Mouse (Mus musculus): ENCODE data around the gene Slc9a8. TPM values are rescaled to one million over a fixed set of nuclear protein-coding genes. Genes with fewer than 3 reads are reported as not detected.
A peak's percentile ranks its signal among the peaks of the same experiment; 100 is the strongest.

The Slc9a8 gene
- total RNA-seq, 2 experiments from 2014 or later, result 29.4 to 30.5 TPM

DNA sequence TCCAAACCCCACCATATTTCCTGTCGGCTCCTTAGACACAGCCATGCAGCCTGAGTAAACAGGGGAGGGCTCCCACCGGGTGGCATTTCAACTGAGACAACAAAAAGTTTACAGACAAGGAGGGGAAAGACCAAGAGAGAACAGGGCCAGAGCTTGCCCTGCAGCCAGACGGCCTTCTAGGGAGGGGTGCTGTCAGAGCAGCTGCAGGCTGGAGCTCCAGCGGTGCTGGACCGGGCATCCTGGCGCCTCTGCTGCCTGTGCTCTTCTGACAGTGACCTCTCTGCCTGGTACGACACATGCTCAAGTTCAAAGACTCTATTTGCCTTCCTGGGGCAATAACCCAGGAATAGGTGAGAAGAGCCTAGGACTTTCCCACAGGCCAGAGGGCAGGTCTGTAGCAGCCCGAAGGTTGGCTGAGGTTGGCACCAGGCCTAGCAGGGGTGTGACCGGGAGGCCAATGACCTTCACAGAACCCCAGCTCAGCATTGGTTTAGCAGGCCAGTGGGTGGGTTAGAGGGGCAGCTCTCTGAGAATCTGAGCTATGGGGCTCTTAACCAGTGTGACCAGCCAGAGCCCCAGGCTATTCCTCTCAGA is 5.4 kb upstream of the Slc9a8 start:
- DNase-seq, result peak; percentile 27

DNA sequence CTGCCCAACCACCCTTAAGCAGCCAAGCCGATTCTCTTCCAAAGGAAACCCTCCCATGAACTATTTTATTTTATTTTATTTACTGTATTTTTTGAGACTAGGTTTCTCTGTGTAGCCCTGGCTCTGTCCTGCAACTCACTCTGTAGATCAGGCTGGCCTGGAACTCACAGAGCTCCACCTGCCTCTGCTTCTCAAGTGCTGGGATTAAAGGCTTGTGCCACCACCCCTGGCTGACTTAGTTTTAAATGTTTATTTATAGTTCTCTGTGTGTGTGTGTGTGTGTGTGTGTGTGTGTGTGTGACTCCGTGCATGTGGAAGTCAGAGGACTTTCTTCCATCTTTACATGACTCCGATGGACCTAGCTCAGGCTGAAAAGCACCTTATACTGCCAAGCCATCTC is 4.5 kb upstream of the Slc9a8 start:
- DNase-seq, result no peak

DNA sequence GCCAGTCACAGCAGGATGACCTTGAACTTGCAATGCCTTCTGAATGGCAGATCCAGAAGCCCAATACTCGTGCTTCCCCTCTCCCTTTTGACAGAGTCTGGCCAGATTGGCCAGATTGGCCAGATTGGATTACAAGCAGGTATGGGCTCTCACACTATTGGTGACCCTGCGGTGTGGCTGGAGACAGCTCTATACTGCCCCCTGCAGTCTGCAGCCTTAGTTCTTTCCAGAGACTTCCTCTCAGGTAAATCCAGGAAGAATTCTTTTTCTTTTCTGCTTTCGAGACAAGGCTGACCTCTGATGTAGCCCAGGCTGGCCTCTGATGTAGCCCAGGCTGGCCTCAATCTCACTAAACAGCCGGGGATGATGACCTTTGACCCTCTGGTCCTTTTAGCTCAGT is 3.8 kb upstream of the Slc9a8 start:
- DNase-seq, result peak; percentile 85

DNA sequence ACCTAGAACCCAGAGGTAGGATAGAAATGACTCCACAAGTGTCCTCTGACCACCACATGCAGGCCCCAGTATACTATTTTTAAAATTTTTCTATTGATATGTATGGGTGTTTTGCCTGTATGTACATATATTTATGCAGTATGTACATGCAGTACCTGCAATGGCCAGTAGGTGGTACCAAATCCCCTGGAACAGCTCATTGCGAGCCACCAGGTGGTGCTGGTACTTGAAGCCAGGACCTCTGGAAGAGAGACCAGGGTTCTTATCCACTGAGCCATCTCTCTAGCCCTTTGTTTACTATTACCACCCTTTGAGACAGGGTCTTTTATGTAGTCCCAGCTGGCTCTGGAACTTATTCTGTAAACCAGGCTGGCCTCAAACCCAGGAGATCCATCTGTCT is 2.3 kb upstream of the Slc9a8 start:
- peak; percentile 80 for DNase-seq

DNA sequence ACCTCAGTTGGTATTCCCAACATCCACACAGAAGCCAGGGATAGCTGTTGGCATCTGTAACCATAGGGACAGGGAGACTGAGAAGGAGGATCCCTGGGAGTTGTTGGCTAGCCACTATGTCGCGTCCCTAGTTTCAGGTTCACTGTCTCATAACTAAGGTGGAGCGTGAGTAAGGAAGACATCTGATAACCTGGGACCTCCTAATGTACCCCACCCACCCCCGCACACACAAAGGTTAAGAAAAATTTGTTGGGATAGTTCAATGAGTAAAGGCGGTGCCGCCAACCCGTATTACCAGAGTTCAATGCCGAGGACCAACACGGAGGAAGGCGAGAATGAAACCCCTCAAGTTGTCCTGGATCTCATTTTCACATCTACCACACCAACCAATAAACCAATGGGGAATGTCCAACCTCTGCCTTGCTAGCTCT is 686 bp upstream of the Slc9a8 start:
- DNase-seq, result no peak

DNA sequence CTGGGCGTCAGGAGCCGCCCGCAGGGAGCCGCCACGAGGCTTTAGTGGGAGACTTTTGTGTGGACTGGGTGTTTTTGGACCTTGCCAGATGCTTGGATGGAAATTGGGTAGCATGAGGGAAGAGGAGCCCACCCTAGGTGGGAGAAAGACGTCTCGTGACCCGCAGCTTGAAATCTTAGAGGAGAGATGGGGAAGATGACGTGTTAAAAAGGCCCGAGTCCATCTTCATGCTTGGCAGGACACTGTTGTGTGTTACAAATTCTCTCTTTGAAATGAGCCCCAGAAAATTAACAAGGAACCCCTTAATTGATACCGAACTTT is 598 bp downstream of the Slc9a8 start:
- DNase-seq, result no peak

DNA sequence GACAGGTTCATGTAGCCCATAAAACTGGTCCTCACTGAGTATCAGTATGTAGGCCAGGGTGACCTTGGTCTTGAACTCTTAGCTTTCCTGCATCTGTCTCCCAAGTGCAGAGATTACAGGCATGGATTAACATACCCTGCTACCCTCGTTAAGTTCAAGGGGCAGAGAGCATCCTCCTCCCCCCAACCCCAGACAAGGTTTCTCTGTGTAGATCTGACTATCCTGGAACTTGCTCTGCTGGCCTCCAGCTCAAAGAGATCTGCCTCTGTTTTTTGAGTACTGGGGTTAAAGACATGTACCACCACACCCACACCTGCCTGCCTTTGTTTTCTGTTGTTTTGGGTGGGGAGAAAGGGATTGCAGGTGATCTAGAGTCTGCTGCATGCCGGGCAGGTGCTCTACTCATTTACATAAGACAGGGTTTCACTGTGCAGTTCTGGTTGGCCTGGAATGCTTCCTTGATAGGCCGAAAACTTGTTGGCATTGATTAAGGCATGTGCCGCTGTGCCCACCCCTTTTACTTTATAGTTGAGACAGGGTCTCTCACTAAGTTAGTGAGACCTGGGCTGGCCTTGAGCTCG is 1.6 kb downstream of the Slc9a8 start:
- DNase-seq, result no peak

DNA sequence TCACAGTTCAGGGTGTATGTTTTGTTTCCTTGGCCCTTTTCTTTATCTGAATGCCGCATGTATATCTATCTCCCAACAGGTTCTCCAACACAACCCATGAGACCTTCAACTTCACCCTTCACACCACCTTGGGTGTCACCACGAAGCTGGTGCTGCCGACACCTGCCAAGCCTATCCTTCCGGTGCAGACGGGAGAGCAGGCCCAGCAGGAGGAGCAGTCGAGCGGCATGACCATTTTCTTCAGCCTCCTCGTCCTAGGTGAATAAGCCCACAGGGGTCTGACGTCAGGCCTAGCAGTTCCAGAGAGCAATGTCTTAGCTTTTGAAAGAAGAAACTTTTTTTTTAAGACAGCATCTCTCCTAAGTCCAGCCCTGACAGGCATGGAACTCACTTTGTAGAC is 2.5 kb downstream of the Slc9a8 start:
- no peak for DNase-seq

DNA sequence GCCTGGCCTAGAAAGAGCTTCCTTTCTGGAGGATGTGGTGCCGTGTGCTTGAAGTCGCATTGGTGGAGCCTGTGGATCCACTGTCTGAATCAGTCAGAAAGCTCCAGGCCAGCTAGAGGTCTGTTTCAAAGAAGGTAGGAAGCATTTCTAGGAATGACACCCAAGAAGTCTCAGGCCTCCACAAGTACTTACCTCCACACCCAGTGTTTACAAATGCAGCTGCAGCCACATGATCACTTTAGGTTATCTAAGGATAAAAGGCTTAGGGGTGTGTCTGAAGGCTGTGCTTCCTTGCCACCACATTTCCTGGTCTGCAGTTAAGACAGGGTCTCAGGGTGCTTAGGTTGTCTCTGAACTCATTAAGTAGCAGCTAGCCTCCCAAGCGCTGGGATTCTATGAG is 3.0 kb downstream of the Slc9a8 start:
- DNase-seq, result no peak

DNA sequence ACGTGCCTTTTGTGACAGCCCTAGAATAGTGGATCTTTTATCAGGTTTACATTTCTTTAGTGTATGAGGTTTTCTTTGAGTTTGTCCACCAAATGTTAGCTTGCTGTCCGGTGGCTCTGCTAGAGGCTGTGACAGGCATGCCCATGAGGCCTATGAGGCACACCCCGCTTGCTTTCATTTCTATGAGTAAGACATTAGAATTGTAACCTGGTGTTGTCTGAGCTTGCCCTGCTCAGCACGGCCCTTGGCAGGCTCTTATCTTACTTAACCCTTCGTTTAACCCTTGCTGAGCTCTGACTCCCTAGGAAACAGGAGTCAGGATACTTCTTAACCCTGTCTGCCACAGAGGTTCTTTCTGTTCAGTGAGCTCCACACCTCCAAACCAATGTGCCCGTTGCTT is 3.9 kb downstream of the Slc9a8 start:
- no peak for DNase-seq

DNA sequence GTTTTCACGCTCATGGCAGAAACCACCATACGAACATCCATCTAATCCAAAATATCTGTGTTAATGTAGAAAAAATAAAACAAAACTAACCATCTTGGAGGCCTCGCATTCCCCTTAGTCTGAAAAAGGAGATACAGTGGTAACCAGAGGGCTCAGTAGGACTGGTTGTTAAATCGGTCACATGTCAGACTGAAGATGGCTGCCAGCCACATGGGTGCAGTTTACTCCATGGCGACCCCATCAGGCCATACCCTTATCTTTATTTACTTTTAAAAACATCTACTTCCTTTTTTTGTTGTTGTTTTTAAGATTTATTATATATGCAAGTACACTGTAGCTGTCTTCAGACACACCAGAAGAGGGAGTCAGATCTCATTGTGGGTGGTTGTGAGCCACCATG is 8.1 kb downstream of the Slc9a8 start:
- DNase-seq, result no peak

DNA sequence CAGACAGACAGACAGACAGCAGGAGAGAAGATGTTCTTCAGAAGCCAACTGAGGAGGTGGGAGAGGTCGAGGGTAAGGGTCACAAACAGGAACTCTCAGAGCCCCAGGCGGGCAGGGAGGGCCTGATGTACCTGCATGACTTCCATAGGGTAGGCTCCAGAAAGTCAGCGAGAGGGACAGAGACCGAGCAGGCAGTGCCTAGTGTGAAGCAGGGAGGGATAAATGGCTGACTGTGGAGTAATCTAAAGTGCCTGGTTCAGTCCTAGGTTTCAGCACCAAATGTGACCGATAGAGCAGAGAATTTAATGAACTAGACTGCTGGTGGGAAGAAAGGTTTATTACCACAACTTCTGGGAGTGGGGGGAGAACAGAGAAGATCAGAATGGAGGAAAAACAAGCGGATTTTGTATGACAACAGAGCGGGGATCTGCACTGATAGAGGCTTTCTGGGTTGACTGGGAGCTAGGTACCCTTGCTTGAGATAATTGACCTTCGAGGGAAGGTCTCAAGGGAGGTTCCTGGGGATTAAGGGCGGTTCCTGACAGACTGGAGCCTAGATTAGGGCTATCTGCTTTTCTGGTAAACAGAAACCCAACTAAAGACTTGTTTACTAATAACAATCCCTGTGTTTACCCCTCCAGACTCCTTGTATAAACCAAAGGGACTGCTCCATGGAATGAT is 9.4 kb downstream of the Slc9a8 start:
- DNase-seq, result no peak

DNA sequence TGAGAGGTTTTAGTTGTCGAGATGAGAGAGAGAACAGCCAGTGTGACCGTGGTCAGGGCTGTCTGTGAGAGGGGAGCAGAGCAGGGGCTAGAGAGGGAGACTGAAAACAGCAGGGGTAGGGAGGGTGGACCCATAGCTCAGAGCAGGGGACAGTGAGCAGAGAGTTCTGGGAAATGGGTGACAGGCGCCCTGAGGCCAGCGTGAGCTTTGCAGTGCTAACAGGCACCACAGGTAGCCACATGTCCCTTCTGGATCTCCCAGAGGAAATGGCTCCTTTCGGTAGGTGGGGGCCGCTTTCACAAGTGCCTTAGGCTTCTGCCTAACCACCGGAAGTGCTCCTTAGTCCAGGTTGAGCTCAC is 9.9 kb downstream of the Slc9a8 start:
- no peak for DNase-seq

DNA sequence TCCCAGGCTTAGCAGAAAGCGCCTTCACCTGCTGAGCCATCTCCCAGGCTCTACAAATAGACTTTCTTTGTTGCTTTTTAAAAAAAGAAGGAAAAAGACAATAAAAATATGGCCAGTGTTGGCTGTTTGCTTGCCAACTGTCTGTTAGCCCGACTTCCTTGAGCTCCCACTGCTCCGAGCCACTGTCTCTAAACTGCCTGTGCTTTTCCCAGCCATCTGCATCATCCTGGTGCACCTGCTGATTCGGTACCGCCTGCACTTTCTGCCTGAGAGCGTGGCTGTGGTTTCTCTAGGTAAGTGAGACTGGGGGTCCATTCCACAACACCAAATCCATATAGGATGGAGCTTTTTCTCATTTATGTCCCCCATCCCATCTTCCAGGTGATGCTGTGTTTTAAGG is 13.1 kb downstream of the Slc9a8 start:
- no peak for DNase-seq

DNA sequence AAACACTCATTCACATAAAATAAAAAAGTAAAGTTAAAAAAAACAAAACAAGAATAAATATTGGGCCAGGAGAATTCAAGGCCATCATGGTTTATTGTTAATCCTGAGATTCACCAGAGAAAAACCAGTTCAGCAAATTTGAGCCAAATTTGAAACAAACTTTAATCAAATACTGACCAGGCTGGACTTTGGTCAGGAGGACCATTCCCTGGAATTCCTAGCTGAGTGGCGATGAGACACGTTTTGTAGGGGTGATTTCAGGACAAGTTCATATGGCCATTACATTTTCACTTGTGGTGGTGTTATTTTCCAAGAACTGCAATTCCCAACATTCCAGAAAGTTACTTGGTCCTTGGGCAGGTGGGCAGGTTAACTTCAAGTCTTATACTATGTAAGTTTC is 14.1 kb downstream of the Slc9a8 start:
- DNase-seq, result no peak

DNA sequence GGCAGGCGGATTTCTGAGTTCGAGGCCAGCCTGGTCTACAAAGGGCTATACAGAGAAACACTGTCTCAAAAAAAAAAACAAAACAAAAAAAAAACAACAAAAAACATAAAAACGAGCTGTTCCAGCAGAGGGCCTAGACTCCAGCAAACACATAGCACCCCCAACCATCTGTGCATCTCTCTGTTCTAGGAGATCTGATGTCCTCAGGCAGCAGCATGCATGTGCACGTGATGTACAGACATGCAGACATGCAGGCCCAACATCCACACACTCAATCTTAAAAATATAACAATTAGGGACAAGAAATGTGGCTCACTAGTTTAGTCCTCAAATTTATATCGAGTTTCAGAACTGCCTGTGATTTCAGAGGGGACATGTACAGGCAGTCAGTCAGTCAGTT is 14.9 kb downstream of the Slc9a8 start:
- no peak for DNase-seq

DNA sequence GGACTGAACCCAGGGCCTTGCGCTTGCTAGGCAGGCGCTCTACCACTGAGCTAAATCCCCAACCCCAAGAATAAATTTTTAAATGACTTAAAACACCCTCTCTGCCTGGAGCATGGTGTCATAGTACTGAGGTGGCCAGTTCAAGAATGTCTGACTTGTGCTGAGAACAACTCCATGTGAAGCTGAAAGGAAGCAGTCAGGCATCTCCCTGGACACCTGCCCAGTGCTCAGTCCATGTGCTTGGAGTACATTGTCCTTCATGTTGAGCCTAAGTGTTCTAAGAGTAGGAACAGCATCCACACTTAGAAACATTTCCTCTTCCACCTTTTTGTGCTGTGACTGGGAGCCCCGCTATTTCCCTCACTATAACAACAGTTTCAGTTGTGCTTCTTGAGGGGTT is 17.9 kb downstream of the Slc9a8 start:
- DNase-seq, result peak; percentile 57

DNA sequence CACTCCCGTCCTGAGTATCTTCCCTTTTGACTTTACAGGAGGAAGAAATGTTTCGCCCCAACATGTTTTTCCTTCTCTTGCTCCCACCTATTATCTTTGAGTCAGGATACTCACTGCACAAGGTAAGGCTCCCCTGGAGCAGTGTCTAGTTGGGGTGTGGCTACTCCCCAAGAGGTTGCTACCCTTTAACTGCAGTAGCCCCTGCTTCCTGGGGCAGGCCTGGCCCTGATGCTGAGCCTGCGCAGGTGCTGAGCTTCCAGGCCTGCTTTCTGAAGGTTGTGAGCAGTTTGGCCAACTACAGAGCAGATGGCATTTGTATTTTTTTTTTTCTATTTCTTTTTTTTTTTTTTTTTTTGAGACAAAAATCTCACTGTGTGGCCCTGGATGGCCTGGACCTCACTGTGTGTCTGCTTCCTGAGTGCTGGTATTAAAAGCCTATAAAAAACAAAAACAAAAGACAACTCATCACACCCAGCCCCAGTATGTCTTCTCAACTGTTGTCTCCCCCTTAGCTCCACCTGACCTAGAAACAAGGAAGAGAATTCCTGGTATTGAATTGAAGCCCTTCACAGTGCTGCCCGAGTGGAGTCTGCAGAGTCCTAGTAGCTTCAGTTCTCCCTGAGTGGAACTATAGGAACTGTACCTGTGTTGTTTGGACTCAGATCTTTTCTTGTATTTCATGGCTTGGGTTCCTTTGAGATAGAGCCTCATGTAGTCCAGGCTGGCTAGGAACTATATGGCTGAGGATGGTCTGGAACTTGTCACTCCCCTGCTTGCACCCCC is 22.1 kb downstream of the Slc9a8 start:
- DNase-seq, result no peak

DNA sequence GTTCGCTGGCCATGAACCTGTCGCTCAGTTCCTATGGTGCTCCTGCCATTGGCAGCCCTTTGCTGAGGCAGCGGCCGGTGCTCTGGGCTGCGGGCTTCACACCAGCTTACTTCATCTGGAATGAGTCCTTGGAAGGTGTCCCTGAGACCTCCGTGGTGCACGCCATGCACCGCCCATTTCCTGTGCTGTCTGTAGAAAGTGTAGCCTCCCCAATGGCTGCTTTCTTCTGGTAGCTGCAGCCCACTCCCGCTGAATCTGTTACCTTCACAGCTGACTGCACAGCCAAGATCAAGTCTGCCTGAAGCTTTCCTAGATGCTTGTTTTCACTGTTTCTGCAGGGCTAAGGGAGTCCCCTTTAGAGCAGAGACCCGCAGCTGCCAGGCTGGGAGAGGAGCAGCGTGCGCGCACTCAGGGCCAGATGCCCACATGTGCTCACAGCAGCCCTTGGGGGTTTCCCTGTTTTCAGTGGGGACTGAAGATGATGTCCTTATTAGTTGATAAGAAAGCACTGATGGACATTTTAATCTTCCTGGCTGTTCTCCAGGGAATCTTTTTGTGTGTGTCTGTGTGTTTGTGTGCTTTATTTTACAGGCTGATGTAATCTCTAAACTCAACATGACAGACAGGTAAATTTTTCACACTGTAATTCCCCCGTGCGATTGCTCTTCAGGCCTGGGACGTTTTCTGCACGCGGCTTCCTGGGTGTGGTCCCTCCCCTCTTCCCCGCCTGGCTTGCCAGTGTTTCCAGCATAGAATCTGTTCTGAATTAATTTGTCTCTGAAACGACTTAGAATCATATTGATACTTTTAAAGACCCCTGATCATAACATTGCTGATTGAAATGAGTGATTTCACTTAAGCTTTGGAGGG is 24.6 kb downstream of the Slc9a8 start:
- DNase-seq, result no peak

DNA sequence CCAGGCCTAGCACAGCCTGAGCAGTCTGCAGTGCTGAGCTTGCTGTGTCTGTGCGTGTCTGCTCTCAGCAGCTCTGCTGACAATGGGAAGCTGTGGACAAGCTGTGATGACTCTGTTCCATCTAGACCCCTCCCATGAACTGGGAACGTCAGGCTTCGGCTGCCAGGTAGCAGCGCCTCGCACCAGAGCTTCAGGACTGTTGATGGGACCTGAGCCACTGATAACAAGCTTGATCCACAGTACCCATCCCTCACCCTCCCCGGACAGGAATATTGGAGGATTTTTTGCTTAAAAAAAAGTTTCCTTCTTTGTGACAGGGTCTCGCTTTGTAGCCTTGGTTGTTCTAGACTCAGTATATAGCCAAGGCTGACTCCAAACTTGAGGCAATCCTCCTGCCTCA is 25.7 kb downstream of the Slc9a8 start:
- DNase-seq, result no peak

DNA sequence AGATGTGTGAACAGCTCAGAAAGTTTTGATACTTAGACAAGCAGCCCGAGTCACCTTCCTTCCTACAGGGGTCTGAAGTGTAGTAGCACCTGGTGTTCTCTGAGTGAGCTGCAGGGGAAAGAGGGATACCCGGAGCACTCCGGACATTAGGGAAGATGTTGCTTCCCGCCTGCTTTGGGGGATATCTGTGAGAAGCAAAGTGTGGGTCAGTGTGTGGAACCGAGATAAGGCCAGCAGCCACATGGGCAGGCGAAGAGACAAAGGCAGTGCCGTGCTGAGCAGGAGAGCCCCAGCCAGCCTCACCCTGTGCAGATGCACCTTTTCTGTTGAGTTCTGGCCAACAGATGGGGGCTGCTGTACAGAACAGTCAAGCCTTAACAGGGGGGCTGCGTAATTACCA is 26.1 kb downstream of the Slc9a8 start:
- no peak for DNase-seq

DNA sequence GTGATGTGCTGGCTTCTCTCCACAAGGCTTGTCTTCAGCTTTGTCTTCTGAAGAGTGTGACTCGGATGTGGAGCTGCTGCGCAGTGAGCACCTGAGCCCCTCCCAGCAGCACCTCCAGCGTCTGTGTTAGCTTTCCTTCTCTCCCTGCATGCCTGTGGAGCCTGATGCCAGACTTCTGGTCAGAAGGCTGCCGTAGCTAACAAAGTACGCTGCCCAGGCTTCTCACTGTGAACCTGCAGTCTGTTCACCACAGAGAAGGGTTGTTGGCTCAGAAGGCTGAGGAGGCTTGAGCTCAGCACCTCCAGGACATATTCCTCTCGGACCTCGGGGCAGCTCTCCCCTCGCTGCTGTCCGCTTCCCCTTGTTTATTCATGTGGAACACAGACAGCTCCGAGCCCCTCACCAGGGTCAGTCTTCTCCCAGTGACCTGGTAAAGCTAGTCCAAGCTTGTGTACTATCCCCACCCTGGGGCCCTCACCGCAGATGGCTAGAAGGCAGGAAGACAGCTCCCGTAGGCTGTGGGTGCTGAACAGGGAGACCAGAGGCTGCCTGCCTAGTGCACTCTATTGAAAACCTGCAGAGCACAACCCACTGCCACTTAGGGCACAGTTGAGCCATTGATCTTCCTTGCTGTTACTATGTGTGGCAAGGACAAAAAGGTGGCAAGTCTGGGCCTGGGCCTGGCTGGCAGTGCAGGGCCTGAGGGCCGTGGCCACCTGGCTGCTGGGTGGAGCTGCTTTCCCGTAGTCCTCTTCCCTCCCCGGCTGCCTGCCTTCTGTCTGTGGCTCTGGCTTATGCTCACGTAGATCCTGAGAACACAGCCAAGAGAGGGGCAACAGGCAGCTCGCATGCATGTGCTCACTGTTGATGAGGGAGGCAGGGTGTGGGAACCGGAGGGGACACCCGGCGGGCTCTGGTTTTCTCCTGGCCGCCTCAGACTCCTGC is 28.1 kb downstream of the Slc9a8 start:
- no peak for DNase-seq

Measured in heart, postnatal 4 days (tissue).